Mouse (Mus musculus) forebrain, embryonic 12.5 days (tissue): Measurements from ENCODE around the gene Ttyh2. TPM values are rescaled to one million over a fixed set of nuclear protein-coding genes. Genes with fewer than 3 reads are reported as not detected.
"Not testable (repeated sequence)": the region's sequence is repeated elsewhere in the genome, so short reads cannot be mapped to it uniquely, and the experiment has no call there.

Experiments
- ATAC-seq: fragments of 200-750 bp; cut with Nextera tagmentation; 2 replicates; pipeline ENCODE4 v1.8.0; 2017; ENCODE audit warnings: moderate TSS enrichment; ENCODE audit not compliant: low FRiP score
- H3K27ac ChIP-seq: fragments of 300-500 bp; sonication (generic); 2 replicates; pipeline ENCODE4 v1.5.1; 2016; ENCODE audit warnings: mild to moderate bottlenecking
- H3K27me3 ChIP-seq: fragments of 300-500 bp; sonication (generic); 2 replicates; pipeline ENCODE4 v1.6.1; 2016; ENCODE audit warnings: mild to moderate bottlenecking
- H3K36me3 ChIP-seq: fragments of 300-500 bp; sonication (generic); replicated peaks from 2 replicates; pipeline ENCODE4 v1.6.1; 2016; ENCODE audit warnings: mild to moderate bottlenecking
- H3K4me1 ChIP-seq: fragments of 300-500 bp; sonication (generic); 2 replicates; pipeline ENCODE4 v1.6.1; 2016
- H3K4me2 ChIP-seq: fragments of 300-500 bp; sonication (generic); 2 replicates; pipeline ENCODE4 v1.6.1; 2016; ENCODE audit warnings: mild to moderate bottlenecking, moderate library complexity
- H3K4me3 ChIP-seq: fragments of 300-500 bp; sonication (generic); replicated peaks from 2 replicates; pipeline ENCODE4 v1.5.1; 2016; ENCODE audit warnings: mild to moderate bottlenecking
- H3K9ac ChIP-seq: fragments of 300-500 bp; sonication (generic); 2 replicates; pipeline ENCODE4 v1.6.1; 2016; ENCODE audit warnings: mild to moderate bottlenecking
- H3K9me3 ChIP-seq: fragments of 300-500 bp; sonication (generic); 2 replicates; pipeline ENCODE4 v1.6.1; 2016
- WGBS: fragments of 180-500 bp; shearing (Covaris S2); methylation state at CpG from one replicate; pipeline ENCODE4 v1.1.7; 2016; 5-methylcytosine and 5-hydroxymethylcytosine counted together
- polyA plus RNA-seq: library from polyadenylated mRNA; unstranded; fragments of >200 nt; fragmentation: Nextera tagmentation; extraction: Ambion mirVana; gene quantifications from 2 replicates; pipeline ENCODE4 v1.2.1, GENCODE M21; 2016

The Ttyh2 gene
- polyA plus RNA-seq, 1 experiment from 2014 or later = 11.8 TPM

DNA sequence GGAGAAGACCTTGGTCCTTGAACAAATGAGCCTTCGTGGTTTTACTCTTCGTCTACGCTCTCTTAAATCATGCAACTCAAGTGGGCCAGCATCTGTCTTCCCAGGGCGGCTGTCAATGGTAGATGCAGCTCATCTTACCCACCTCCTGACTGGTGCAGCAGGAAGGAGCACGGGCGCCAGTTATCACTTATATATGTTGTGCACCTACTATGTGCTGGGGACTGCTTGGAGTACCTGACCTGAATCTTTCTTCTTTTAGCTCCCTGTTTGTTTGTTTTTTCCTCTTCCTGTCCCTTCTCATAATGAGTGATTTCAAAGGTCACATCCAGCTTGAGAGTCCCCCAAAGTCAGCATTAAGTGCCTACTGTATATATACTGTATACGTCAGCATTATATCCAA, 11.1 kb upstream of the Ttyh2 start:
- H3K4me1 ChIP-seq = 0 out of 2 replicates have a peak, but pooled peaks cover under 1% of the 10 kb centered on the region
- no peak for ATAC-seq
- 83% methylated on average over 7 of the region's 7 CpGs for WGBS
- peaks cover 22% of the 10 kb centered on the region; the same call in 1 of the 2 replicates for H3K27me3 ChIP-seq
- no peak overlapping the region for H3K4me2 ChIP-seq
- no peaks in the 10 kb centered on the region for H3K36me3 ChIP-seq
- no peak overlapping the region for H3K4me3 ChIP-seq
- no peaks in the 10 kb centered on the region for H3K9me3 ChIP-seq
- H3K27ac ChIP-seq = no peak overlapping the region
- H3K9ac ChIP-seq = no peak overlapping the region

DNA sequence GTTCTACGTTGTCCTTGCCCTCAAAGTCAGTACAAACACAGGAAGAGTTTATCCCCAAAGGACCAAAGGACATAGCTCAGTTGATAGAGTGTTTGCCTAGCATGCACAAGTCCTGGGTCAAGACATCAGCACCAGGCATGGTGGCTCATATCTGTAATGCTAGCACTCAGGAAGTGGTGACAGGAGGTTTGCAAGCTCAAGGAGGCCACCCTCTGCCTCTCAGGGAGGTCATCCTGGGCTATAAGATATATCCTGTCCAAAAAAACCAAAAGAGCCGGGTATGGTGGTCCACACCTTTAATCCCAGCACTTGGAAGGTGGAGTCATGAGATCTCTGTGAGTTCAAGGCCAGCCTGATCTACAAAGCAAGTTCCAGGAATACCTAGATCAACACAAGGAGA, 9.8 kb upstream of the Ttyh2 start:
- Histone ChIP-seq H3K4me2 (no peak overlapping the region), H3K4me3 (no peak overlapping the region), H3K36me3 (peaks cover 4% of the 10 kb centered on the region), H3K9ac (no peak overlapping the region), H3K4me1 (peaks cover 13% of the 10 kb centered on the region), H3K9me3 (no peaks in the 10 kb centered on the region), H3K27me3 (peaks cover 22% of the 10 kb centered on the region; the same call in 1 of the 2 replicates), H3K27ac (no peak overlapping the region)
- no peak for ATAC-seq
- WGBS = 69% methylated on average over 2 of the region's 2 CpGs

DNA sequence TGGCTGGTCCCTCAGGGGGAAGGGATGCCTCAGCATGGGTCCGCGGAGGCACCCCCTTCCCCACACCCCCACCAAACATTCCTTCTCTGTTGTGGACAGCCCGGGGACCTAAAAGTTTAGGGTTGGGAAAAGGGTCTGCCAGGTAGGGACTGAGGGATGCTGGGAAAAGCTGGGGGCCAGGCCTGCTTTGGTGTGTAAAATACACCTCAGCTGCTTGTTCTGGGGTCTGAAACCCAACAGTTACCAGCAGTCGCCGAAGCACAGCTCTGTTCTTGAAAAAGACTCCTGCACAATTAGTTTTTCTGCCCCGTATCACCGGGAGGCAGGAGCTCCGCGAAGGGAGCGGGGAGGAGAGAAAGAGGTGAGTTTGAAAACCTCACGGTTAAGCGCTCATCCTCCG, 8.4 kb upstream of the Ttyh2 start:
- no peaks in the 10 kb centered on the region for H3K9me3 ChIP-seq
- no peak for ATAC-seq
- H3K27ac ChIP-seq = no peak overlapping the region
- no peak overlapping the region for H3K4me2 ChIP-seq
- peaks cover 22% of the 10 kb centered on the region; the same call in 1 of the 2 replicates for H3K27me3 ChIP-seq
- H3K36me3 ChIP-seq = peaks cover 17% of the 10 kb centered on the region
- 13% methylated on average over 12 of the region's 13 CpGs for WGBS
- H3K4me1 ChIP-seq = peaks cover 17% of the 10 kb centered on the region
- no peak overlapping the region for H3K9ac ChIP-seq
- no peak overlapping the region for H3K4me3 ChIP-seq

DNA sequence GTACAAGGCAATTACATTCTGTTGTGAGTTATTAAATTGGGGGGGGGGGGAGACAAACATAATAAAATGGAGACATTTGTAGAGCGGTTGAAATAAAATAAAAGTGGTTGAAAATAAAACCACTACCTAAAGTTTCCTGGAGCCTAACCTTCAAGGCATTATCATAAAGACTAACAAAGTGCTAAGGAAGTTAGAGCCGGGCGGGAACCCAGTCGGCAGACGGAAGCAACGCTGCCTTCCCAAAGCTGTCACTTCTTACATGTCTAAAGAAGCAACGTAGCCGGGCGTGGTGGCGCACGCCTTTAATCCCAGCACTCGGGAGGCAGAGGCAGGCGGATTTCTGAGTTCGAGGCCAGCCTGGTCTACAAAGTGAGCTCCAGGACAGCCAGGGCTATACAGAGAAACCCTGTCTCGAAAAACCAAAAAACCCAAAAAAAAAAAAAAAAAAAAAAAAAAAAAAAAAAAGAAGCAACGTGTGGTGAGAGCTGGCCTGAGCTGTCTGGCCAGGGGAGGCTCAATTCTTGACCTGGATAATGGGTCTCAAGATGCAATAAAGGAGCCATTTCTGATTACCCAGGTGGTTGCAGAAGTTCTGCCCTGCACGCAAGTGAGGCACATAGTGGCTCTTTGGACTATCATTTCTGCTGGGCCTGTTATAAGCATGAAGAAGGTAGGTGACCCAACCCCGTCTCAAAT, 7.8 kb upstream of the Ttyh2 start:
- Histone ChIP-seq H3K27ac (no peak overlapping the region), H3K4me2 (no peak overlapping the region), H3K4me1 (peaks cover 17% of the 10 kb centered on the region), H3K36me3 (peaks cover 23% of the 10 kb centered on the region), H3K9me3 (no peaks in the 10 kb centered on the region), H3K27me3 (peaks cover 22% of the 10 kb centered on the region; the same call in 1 of the 2 replicates), H3K9ac (no peak overlapping the region), H3K4me3 (no peak overlapping the region)
- WGBS = 60% methylated on average over 16 of the region's 18 CpGs
- peak; percentile 3; the same call in 1 of the 2 replicates for ATAC-seq

DNA sequence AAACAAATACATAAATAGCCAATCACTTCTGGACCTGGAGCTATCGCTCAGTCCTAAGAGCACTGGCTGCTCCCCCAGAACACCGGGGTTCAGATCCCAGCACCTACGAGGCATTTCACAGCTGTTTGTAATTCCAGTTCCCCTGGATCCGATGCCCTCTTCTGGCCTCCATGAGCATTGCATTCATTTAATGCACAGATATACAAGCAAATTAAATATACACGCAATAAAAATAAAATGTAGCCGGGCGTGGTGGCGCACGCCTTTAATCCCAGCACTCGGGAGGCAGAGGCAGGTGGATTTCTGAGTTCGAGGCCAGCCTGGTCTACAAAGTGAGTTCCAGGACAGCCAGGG, 7.3 kb upstream of the Ttyh2 start:
- not testable (repeated sequence) for H3K4me3 ChIP-seq
- 29% methylated on average over 11 of the region's 11 CpGs for WGBS
- ATAC-seq = peak; percentile 28

DNA sequence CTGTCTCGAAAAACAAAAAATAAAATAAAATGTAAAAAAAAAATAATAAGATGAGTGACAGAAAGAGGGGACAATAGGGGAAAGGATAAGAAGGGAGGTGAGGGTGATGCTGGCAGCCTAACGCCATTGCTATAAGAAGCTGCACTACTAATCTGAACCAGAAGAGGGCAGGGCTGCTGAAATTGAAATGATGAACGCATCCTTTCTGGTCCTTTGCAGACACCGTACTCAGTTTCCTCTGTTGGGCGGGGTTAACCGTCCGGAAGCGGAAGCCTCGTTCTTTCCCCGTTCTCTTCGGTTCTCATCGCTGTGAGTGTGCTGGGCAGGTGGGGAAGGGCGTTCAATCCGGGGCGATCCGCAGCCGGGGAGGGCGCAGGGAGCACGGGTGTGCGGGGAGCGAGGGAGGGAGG, 6.9 kb upstream of the Ttyh2 start, which contains the start of gene Rpl38:
Gene Rpl38, plus strand, starts transcription at position 224 of the 410 bp plus-strand sequence.
- Histone ChIP-seq H3K4me2 (peak within 1 kb of the TSS; percentile 94), H3K27me3 (peaks cover 21% of the 10 kb centered on the region; the same call in 1 of the 2 replicates), H3K4me3 (peak within 1 kb of the TSS; percentile 88), H3K4me1 (peaks cover 20% of the 10 kb centered on the region), H3K27ac (peak within 1 kb of the TSS; percentile 92), H3K9me3 (no peaks in the 10 kb centered on the region), H3K9ac (peak within 1 kb of the TSS; percentile 92), H3K36me3 (peaks cover 32% of the 10 kb centered on the region)
- WGBS = under 1% methylated on average over 21 of the region's 21 CpGs
- ATAC-seq = peak; percentile 87

More for the DNA sequence above, 7.3 kb upstream of the Ttyh2 start:
- Histone ChIP-seq H3K27me3 (peaks cover 22% of the 10 kb centered on the region; the same call in 1 of the 2 replicates), H3K4me1 (peaks cover 20% of the 10 kb centered on the region), H3K36me3 (peaks cover 29% of the 10 kb centered on the region)
- H3K9ac ChIP-seq, H3K27ac ChIP-seq, H3K9me3 ChIP-seq, H3K4me2 ChIP-seq: not testable (repeated sequence)

DNA sequence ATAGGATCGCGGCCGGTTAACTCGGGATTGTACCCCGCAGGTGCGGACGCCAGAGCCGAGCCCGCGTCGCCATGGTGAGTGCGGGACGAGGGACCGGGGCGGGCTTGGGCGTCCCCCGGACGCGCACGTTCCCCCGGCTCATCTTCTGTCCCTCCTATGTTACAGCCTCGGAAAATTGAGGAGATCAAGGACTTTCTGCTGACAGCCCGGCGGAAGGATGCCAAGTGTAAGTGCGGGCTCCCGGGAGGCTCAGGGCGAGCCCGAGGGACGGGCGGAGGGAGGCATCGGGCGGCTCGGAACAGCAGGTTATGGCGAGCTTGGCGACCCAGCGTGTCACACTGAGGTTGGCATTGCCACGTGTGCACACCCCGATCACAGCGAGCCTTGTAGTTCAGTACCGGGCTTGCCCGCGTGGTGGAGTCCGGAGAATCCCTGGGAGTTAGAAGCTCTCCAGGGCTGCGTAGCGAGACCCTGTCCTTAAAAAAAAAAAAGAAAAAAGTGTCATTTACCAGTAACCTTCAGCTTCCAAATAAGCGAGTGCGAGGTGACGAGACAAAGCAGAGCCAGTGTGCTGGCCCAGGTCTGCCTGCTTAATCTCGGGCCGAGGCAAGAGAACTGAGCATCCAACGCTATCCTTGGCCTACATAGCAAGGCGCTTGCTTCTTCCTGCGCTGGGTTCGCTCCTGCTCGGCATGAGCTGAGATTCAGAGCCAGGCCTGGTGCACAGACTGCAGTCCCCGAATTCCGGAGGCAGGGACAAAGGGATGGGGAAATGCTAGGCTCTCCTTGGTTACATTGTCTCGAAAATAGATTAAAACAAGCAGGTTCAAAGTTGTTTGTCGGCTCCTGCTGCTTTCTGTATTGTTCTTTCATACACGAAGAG, 6.2 kb upstream of the Ttyh2 start:
- peak; percentile 73 for ATAC-seq
- H3K9me3 ChIP-seq = no peaks in the 10 kb centered on the region
- H3K36me3 ChIP-seq = peaks cover 39% of the 10 kb centered on the region
- peak overlapping the region; percentile 88 for H3K4me3 ChIP-seq
- H3K4me1 ChIP-seq = peaks cover 20% of the 10 kb centered on the region
- WGBS = under 1% methylated on average over 60 of the region's 60 CpGs
- peak overlapping the region; percentile 94 for H3K4me2 ChIP-seq
- peaks cover 15% of the 10 kb centered on the region; the same call in 1 of the 2 replicates for H3K27me3 ChIP-seq
- peak overlapping the region; percentile 92 for H3K9ac ChIP-seq
- H3K27ac ChIP-seq = peak overlapping the region; percentile 92

DNA sequence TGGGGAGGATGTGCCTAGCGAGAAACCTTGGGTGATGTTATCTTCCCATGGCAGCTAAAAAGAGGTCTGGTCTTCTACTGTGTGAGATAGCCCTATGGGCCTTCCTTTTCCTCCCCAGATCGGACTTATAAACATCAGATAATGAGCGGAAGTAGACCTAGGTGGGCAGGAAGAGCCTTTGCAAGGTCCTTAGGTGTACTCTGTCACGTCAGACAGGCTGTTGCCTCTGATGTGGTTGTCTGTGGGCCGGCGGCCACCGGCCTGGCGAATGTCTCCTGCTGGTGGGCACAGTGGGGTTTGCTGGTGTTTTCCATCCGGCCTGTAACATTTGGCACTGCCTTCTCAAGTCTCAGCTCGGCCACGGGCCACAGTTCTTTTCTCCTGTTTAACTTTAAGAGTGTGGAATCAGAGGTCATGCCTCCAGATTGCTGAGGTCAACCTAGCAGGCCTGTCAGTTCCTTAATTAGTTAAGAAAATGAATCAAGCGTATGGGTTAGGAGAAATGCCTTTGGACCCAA, 5.5 kb upstream of the Ttyh2 start:
- WGBS = 24% methylated on average over 12 of the region's 12 CpGs
- H3K27me3 ChIP-seq = peaks cover 13% of the 10 kb centered on the region; the same call in 1 of the 2 replicates
- peak overlapping the region; percentile 92 for H3K9ac ChIP-seq
- no peaks in the 10 kb centered on the region for H3K9me3 ChIP-seq
- ATAC-seq = no peak
- peaks cover 20% of the 10 kb centered on the region for H3K4me1 ChIP-seq
- H3K4me2 ChIP-seq = peak overlapping the region; percentile 94
- peak overlapping the region; percentile 88 for H3K4me3 ChIP-seq
- H3K36me3 ChIP-seq = peaks cover 39% of the 10 kb centered on the region
- H3K27ac ChIP-seq = peak overlapping the region; percentile 92; the same call in 1 of the 2 replicates

DNA sequence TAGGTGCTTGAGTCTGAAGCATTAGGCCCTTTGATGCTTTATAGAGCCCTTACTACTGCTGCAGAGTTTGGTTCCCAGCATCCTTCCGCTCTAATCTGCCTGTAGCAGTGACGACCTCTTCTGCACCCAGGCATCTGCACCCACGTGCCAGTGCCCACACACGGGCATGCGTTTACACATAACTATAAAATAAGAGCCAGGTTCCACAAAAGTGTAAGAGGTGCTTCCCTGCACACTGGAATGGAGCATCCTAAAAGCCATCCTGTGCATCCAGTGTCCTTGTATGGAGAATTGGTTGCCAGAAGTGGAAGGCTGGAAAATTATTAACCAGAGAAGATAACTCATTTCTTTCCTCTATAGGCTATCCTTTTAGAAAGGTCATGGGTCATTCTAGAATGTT, 4.1 kb upstream of the Ttyh2 start:
- H3K9me3 ChIP-seq = no peaks in the 10 kb centered on the region
- 92% methylated on average over 5 of the region's 5 CpGs for WGBS
- no peak overlapping the region for H3K4me3 ChIP-seq
- peaks cover 32% of the 10 kb centered on the region for H3K4me1 ChIP-seq
- H3K4me2 ChIP-seq = no peak overlapping the region
- no peak overlapping the region for H3K9ac ChIP-seq
- H3K36me3 ChIP-seq = peaks cover 39% of the 10 kb centered on the region
- no peak for ATAC-seq
- H3K27me3 ChIP-seq = peaks cover 7% of the 10 kb centered on the region; the same call in 1 of the 2 replicates
- no peak overlapping the region for H3K27ac ChIP-seq

DNA sequence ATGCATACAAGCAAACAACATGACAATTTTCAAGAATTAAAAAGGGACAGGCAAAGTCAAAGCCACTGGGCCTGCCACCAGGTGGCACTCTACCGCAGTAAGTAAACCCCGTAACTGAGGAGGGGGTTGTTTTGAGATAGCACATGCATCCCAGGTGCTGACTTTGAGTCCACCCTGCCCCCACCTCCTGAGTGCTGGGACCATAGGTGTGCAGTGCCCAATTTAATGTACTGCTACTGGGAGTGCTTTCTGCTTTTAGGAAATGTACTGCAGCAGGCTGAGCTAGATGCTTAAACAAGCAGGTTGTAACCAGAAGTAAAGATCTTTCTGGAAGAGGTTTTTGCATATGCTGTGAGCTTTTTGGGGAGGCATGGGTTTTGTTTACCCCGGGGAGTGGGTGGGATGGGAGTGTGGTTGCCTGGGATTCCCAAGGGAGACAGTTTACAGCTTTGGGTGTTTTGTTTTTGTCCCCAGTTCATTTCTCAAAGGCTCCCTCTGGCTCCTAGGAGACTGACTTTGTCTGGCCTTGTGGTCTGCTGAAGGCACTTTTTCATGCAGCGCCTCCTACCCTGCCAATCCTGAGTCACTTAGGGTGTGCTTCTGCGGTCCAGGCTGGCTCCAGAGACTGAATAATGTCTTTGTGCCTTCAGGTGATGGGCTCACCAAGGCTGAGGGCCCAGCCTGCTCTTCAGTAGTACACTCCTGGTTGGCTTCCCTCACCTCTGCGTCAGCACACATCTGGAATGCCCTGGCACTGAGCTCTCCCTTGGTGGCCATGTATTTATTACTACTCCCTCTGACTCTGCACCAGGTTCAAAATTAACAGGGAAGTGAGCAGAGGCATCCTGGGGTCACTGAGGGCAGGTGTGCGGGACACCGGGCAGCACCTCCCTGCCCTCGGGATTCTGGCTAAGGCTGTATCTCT, 2.2 kb upstream of the Ttyh2 start:
- ATAC-seq = no peak

DNA sequence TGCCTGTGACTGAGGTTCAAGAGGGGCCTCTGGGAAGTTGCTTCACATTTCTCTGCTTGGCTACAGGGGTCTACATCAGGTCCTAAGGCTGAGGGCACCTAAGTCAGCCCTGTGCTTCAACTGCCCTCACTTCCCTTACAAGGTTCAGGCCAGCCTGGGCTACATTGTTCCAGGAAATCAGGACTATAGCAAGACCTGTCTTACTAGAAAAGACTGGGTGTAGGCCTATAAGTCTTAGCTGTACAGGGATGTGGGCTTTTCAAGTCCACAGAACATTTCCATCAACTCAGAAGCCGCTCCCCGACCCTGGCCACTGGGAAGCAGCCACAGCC, 1.5 kb upstream of the Ttyh2 start:
- Histone ChIP-seq H3K4me2 (no peak overlapping the region), H3K36me3 (peaks cover 39% of the 10 kb centered on the region), H3K9me3 (no peaks in the 10 kb centered on the region), H3K27me3 (peaks cover 16% of the 10 kb centered on the region), H3K4me1 (peaks cover 43% of the 10 kb centered on the region), H3K27ac (no peak overlapping the region), H3K4me3 (no peak overlapping the region), H3K9ac (no peak overlapping the region)
- 77% methylated on average over 2 of the region's 2 CpGs for WGBS
- ATAC-seq = no peak

More for the DNA sequence above, 2.2 kb upstream of the Ttyh2 start:
- Histone ChIP-seq H3K9ac (no peak overlapping the region), H3K36me3 (peaks cover 39% of the 10 kb centered on the region), H3K4me1 (peaks cover 43% of the 10 kb centered on the region), H3K4me2 (no peak overlapping the region), H3K27me3 (peaks cover 16% of the 10 kb centered on the region), H3K9me3 (no peaks in the 10 kb centered on the region), H3K27ac (no peak overlapping the region), H3K4me3 (no peak overlapping the region)
- 66% methylated on average over 9 of the region's 9 CpGs for WGBS
